In the genomic region with DNA sequence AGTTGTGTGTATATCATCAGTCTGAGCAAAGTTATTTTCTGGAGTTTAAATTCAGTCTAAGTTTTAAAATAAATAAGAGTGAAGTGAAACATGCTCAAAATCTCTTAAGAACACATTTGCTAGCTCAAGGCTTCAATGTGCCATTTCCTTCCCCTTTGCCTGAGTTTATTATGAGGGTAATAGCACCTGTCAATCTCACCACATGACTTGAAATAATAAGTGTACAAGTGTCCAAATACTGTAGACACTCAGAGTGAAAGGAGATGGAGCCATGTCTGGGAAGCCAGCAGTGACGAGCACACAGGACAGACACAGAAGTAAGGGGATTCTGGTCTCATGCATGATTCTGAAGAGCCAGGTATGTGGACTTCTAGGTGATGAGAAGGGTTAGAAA, we compare ENCODE assay signal across 12 mouse cellular contexts.
"Had no signal": no experiment of that assay in that cellular context is flagged by ENCODE, and none has a peak within 500 bp of the region (broad histone marks: within the 10 kb centered on the region; RNA-seq: fewer than 3 reads in every experiment).

No protein-coding gene starts in this region.

- H3K4me2 ChIP-seq: lung, embryonic 14.5 days; midbrain, embryonic 11.5 days; midbrain, embryonic 13.5 days; neural tube, embryonic 12.5 days had no signal

- H3K27ac ChIP-seq: liver, embryonic 14.5 days; midbrain, embryonic 13.5 days; neural tube, embryonic 12.5 days had no signal

- H3K36me3 ChIP-seq: midbrain, embryonic 13.5 days; neural tube, embryonic 12.5 days had no signal

- H3K9me3 ChIP-seq: megakaryocyte, embryonic 14.5 days; midbrain, embryonic 13.5 days; neural tube, embryonic 12.5 days had no signal

- H3K9ac ChIP-seq: liver, embryonic 14.5 days; lung, embryonic 14.5 days; midbrain, embryonic 13.5 days; neural tube, embryonic 12.5 days had no signal

- H3K4me1 ChIP-seq: megakaryocyte, embryonic 14.5 days; midbrain, embryonic 13.5 days; neural tube, embryonic 12.5 days had no signal

- H3K4me3 ChIP-seq: megakaryocyte, embryonic 14.5 days; midbrain, embryonic 13.5 days; neural tube, embryonic 12.5 days had no signal

- H3K27me3 ChIP-seq: megakaryocyte, embryonic 14.5 days; midbrain, embryonic 13.5 days; neural tube, embryonic 12.5 days had no signal

- DNase-seq: lung, adult 18-20 months; lung, embryonic 14.5 days; lung, postnatal 10 days; lung, postnatal 4 days; thymus, adult 18-20 months; thymus, postnatal 14 days; thymus, postnatal 36 days had no signal
